Mouse (Mus musculus): Measurements from ENCODE around the gene Zgpat. TPM values are rescaled to one million over a fixed set of nuclear protein-coding genes. Genes with fewer than 3 reads are reported as not detected.

Gene Zgpat
- polyA plus RNA-seq, 1 experiment: 91.9 TPM

- Histone ChIP-seq H3K27me3 (ENCODE audit: control insufficient read depth, insufficient read depth, low read length) (no peaks in the 10 kb centered on the region), H3K4me1 (replicated peaks; ENCODE audit: control insufficient read depth, insufficient read depth, low read length) (no peaks in the 10 kb centered on the region), H3K27ac (ENCODE audit: control insufficient read depth, insufficient read depth, low read length) (no peak overlapping the region), H3K4me3 (ENCODE audit: control insufficient read depth, insufficient read depth, low read length) (no peak overlapping the region), H3K36me3 (ENCODE audit: control insufficient read depth, insufficient read depth, low read length) (no peaks in the 10 kb centered on the region)
- DNase-seq: no peak
- WGBS: 91% methylated on average over 3 of the region's 3 CpGs
- TF ChIP-seq POLR2A (IDR thresholded peaks at IDR 0.05; ENCODE audit: control insufficient read depth, extremely low read depth, insufficient read depth, low read length, poor library complexity) (no peak), CTCF (IDR thresholded peaks at IDR 0.05; ENCODE audit: borderline replicate concordance, control insufficient read depth, extremely low read depth, insufficient read depth, low read length, poor library complexity) (no peak)
These were observed 39.0 kb downstream of the Zgpat start for GRCm38 (mm10) chr2:181403722-181404121.

GRCm38 (mm10) chr2:181409643-181410042, 44.9 kb downstream of the Zgpat start:
- no peaks in the 10 kb centered on the region for H3K4me1 ChIP-seq (replicated peaks; ENCODE audit: control insufficient read depth, insufficient read depth, low read length)
- no peaks in the 10 kb centered on the region for H3K36me3 ChIP-seq (ENCODE audit: control insufficient read depth, insufficient read depth, low read length)
- DNase-seq: no peak
- H3K4me3 ChIP-seq (ENCODE audit: control insufficient read depth, insufficient read depth, low read length): no peak overlapping the region
- no peak overlapping the region for H3K27ac ChIP-seq (ENCODE audit: control insufficient read depth, insufficient read depth, low read length)
- 79% methylated on average over 7 of the region's 7 CpGs for whole genome bisulfite sequencing
- no peaks in the 10 kb centered on the region for H3K27me3 ChIP-seq (ENCODE audit: control insufficient read depth, insufficient read depth, low read length)
- no peak for TF ChIP-seq POLR2A (IDR thresholded peaks at IDR 0.05; ENCODE audit: control insufficient read depth, extremely low read depth, insufficient read depth, low read length, poor library complexity)
- no peak for TF ChIP-seq CTCF (IDR thresholded peaks at IDR 0.05; ENCODE audit: borderline replicate concordance, control insufficient read depth, extremely low read depth, insufficient read depth, low read length, poor library complexity)

DNA sequence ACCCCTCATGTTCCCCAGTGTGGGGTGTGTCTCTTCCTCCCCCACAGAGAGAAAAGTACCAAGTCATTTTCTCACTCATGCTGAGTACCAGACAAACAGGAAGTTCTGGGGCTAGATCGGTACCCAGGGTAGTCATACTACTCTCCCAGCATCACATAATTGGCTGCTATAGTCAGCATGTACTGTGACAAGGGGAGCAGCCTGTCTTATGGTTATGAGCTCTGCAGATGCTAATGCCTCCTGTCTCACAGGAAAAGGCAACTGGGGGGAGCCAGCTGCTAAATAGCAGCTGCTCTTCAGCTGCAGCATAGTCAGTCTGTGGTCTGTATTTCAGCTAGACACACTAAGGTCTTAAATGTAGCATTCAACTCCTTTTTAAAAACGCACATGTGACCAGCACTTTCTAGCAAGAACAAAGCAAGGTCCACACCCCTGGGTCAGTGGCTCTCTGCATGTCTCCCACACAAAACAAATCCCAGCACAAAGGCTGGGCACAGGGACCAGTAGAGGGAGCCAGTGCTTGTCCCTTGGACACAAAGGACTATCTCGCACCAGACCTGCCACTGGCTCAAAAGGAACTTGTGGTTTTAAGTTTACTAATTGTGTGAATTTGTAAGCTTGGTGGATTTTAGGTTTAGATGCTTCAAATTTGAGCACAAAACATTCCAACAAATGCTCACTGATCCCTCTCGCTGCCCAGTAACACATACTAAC, 46.2 kb downstream of the Zgpat start:
- Histone ChIP-seq H3K36me3 (ENCODE audit: control insufficient read depth, insufficient read depth, low read length) (no peaks in the 10 kb centered on the region), H3K27ac (ENCODE audit: control insufficient read depth, insufficient read depth, low read length) (no peak overlapping the region), H3K27me3 (ENCODE audit: control insufficient read depth, insufficient read depth, low read length) (no peaks in the 10 kb centered on the region), H3K4me1 (replicated peaks; ENCODE audit: control insufficient read depth, insufficient read depth, low read length) (no peaks in the 10 kb centered on the region), H3K4me3 (ENCODE audit: control insufficient read depth, insufficient read depth, low read length) (no peak overlapping the region)
- TF ChIP-seq CTCF (IDR thresholded peaks at IDR 0.05; ENCODE audit: borderline replicate concordance, control insufficient read depth, extremely low read depth, insufficient read depth, low read length, poor library complexity): no peak
- TF ChIP-seq POLR2A (IDR thresholded peaks at IDR 0.05; ENCODE audit: control insufficient read depth, extremely low read depth, insufficient read depth, low read length, poor library complexity): no peak
- peak; percentile 27 for DNase-seq
- WGBS: 24% methylated on average over 4 of the region's 4 CpGs

GRCm38 (mm10) chr2:181413141-181413540, 48.4 kb downstream of the Zgpat start:
- Histone ChIP-seq H3K27ac (ENCODE audit: control insufficient read depth, insufficient read depth, low read length) (no peak overlapping the region), H3K36me3 (ENCODE audit: control insufficient read depth, insufficient read depth, low read length) (no peaks in the 10 kb centered on the region), H3K4me3 (ENCODE audit: control insufficient read depth, insufficient read depth, low read length) (no peak overlapping the region), H3K4me1 (replicated peaks; ENCODE audit: control insufficient read depth, insufficient read depth, low read length) (no peaks in the 10 kb centered on the region), H3K27me3 (ENCODE audit: control insufficient read depth, insufficient read depth, low read length) (no peaks in the 10 kb centered on the region)
- TF ChIP-seq POLR2A (IDR thresholded peaks at IDR 0.05; ENCODE audit: control insufficient read depth, extremely low read depth, insufficient read depth, low read length, poor library complexity) (no peak), CTCF (IDR thresholded peaks at IDR 0.05; ENCODE audit: borderline replicate concordance, control insufficient read depth, extremely low read depth, insufficient read depth, low read length, poor library complexity) (no peak)
- 80% methylated on average over 2 of the region's 2 CpGs for WGBS
- no peak for DNase-seq

GRCm38 (mm10) chr2:181415945-181416344, 51.2 kb downstream of the Zgpat start:
- TF ChIP-seq POLR2A (IDR thresholded peaks at IDR 0.05; ENCODE audit: control insufficient read depth, extremely low read depth, insufficient read depth, low read length, poor library complexity): no peak
- no peak for TF ChIP-seq CTCF (IDR thresholded peaks at IDR 0.05; ENCODE audit: borderline replicate concordance, control insufficient read depth, extremely low read depth, insufficient read depth, low read length, poor library complexity)
- no peak for DNase-seq
- Histone ChIP-seq H3K27ac (ENCODE audit: control insufficient read depth, insufficient read depth, low read length) (no peak overlapping the region), H3K4me3 (ENCODE audit: control insufficient read depth, insufficient read depth, low read length) (no peak overlapping the region), H3K36me3 (ENCODE audit: control insufficient read depth, insufficient read depth, low read length) (no peaks in the 10 kb centered on the region), H3K27me3 (ENCODE audit: control insufficient read depth, insufficient read depth, low read length) (no peaks in the 10 kb centered on the region), H3K4me1 (replicated peaks; ENCODE audit: control insufficient read depth, insufficient read depth, low read length) (no peaks in the 10 kb centered on the region)
- 66% methylated on average over 3 of the region's 3 CpGs for WGBS

- no peaks in the 10 kb centered on the region for H3K4me1 ChIP-seq (replicated peaks; ENCODE audit: control insufficient read depth, insufficient read depth, low read length)
- WGBS: 91% methylated on average over 7 of the region's 7 CpGs
- TF ChIP-seq CTCF (IDR thresholded peaks at IDR 0.05; ENCODE audit: borderline replicate concordance, control insufficient read depth, extremely low read depth, insufficient read depth, low read length, poor library complexity) (no peak), POLR2A (IDR thresholded peaks at IDR 0.05; ENCODE audit: control insufficient read depth, extremely low read depth, insufficient read depth, low read length, poor library complexity) (no peak)
- no peak overlapping the region for H3K27ac ChIP-seq (ENCODE audit: control insufficient read depth, insufficient read depth, low read length)
- no peaks in the 10 kb centered on the region for H3K36me3 ChIP-seq (ENCODE audit: control insufficient read depth, insufficient read depth, low read length)
- DNase-seq: no peak
- H3K4me3 ChIP-seq (ENCODE audit: control insufficient read depth, insufficient read depth, low read length): no peak overlapping the region
- H3K27me3 ChIP-seq (ENCODE audit: control insufficient read depth, insufficient read depth, low read length): no peaks in the 10 kb centered on the region
These were observed 54.6 kb downstream of the Zgpat start for GRCm38 (mm10) chr2:181419359-181419758.
